In the genomic region with DNA sequence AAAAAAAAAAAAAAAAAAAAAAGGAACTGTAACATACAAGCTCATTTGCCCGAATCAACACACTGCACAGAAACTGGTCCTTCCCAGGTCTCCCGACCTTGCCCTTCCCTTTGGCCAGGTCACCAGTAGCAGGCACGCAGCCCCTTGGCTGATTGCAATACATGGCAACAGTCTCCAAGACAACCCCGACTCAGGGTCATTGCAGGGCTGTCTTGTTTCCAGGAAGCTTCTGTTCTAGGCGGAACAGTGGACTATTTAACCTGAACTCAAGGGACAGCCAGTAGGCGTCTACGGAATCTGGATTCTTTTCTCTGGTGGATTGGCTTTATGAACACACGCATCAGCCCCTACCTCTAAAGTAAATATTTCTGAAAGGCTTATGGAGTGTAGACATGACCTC, we compare ENCODE assay signal across 9 mouse cellular contexts.
DNase-seq lines count a peak whose midpoint lies in the region; ATAC-seq lines count a peak whose summit lies in the region.
"Had no signal": no experiment of that assay in that cellular context is flagged by ENCODE, and none has a peak within 500 bp of the region (broad histone marks: within the 10 kb centered on the region; RNA-seq: fewer than 3 reads in every experiment).

No protein-coding gene starts in this region.

- DNase-seq in layer of hippocampus, postnatal 36 days: peak; percentile 6 to 8
- DNase-seq in layer of hippocampus, adult 9-10 months (ENCODE audit: low spot score): no peak
- DNase-seq in embryo, embryonic 11 days: peak; percentile 66
- peak; percentile 62 for DNase-seq in heart, postnatal 25 days (ENCODE audit: low spot score)
- DNase-seq in left cerebral cortex, adult 8-10 months (ENCODE audit: low spot score in 2 of 2): no peak
- DNase-seq in frontal cortex, postnatal 25 days (ENCODE audit: low spot score in 2 of 2): no peak
- no peak for DNase-seq in left cerebral cortex, adult 11 months (ENCODE audit: low spot score)

- H3K4me3 ChIP-seq in lung, embryonic 15.5 days: no peak overlapping the region
- H3K4me3 ChIP-seq: megakaryocyte, embryonic 14.5 days had no signal

- peaks cover 19% of the 10 kb centered on the region for H3K4me1 ChIP-seq in lung, embryonic 15.5 days
- H3K4me1 ChIP-seq: megakaryocyte, embryonic 14.5 days had no signal

- WGBS in lung, embryonic 15.5 days: 11% methylated on average over 8 of the region's 8 CpGs

- no peaks in the 10 kb centered on the region for H3K27me3 ChIP-seq in lung, embryonic 15.5 days
- H3K27me3 ChIP-seq: megakaryocyte, embryonic 14.5 days had no signal

- H3K9ac ChIP-seq in lung, embryonic 15.5 days: no peak overlapping the region

- H3K36me3 ChIP-seq in lung, embryonic 15.5 days: no peaks in the 10 kb centered on the region

- intact Hi-C loops in heart, postnatal 25 days (cut with DNase I): no loop called here

- H3K9me3 ChIP-seq in lung, embryonic 15.5 days: no peaks in the 10 kb centered on the region

- no peak overlapping the region for H3K4me2 ChIP-seq in lung, embryonic 15.5 days

- ATAC-seq in lung, embryonic 15.5 days (ENCODE audit: borderline replicate concordance, extremely low read depth, low FRiP score, low TSS enrichment): no peak

- peak overlapping the region; percentile 20 for H3K27ac ChIP-seq in lung, embryonic 15.5 days

Comparison
In these comparisons a context has a peak if more than half of its experiments do, and no peak if none do; other contexts are left out.
1. DNase-seq: peak in layer of hippocampus, postnatal 36 days (2 of 2), embryo, embryonic 11 days (single experiment) and heart, postnatal 25 days (single experiment); none in layer of hippocampus, adult 9-10 months (single experiment), left cerebral cortex, adult 8-10 months (0 of 2), frontal cortex, postnatal 25 days (0 of 2) and left cerebral cortex, adult 11 months (single experiment).